Mouse (Mus musculus) cerebellum, postnatal 14 days (tissue): Measurements from ENCODE around the gene Fa2h.

Experiments used
- DNase-seq, 2 experiments: peaks; one replicate each; pipeline ENCODE4 v3.0.0; 2021; ENCODE audit warnings: mixed read lengths in 2 of 2

Fa2h gene

GRCm38 (mm10) chr8:111393391-111394363 is at the start of gene Fa2h:
TSS of gene Fa2h (minus strand) at chr8:111393824.
- DNase-seq: peak; percentile 87 to 90

- DNase-seq: peak; percentile 92 to 93
These were observed 45.6 kb upstream of the Fa2h start for GRCm38 (mm10) chr8:111439189-111439588.

GRCm38 (mm10) chr8:111435071-111435828 is 41.6 kb upstream of the Fa2h start:
- no peak for DNase-seq

DNA sequence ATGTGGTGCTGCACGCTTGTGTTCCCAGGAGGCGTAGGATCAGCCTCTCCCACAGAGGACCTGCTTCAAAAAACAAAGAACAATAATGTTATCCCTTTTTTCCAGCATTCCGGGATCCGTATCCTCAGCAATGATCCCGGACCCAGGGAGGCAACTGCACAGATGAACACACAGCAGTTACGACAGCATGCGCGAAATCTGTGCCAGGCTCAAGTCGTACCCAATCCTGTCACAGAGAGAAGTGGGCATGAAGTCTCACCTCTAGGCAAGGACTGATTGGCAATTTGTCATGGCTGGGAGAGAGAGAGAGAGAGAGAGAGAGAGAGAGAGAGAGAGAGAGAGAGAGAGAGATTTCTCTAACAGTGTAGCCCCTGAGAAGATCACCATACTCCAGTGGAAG is 31.0 kb upstream of the Fa2h start:
- peak; percentile 93 to 96 for DNase-seq

DNA sequence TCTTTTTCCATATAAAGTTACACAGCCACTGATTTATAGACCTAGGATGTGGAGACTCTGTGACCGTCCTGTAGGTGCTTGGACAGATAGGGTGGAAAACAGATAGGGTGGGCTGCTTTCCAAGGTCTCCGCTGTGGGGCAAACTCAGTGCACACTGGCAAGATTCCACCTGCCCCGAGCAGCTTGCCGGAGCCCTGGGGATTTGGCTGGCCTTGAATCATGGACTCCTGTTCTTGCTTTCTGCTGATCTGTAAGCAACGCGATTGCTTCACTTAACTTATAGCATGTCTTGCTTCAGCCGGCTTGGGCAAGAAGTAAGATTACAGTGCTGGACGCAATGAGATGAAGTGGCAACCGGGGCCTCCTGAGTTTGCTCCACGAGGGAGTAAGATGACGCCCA is 30.6 kb upstream of the Fa2h start:
- DNase-seq: peak; percentile 95 to 96

DNA sequence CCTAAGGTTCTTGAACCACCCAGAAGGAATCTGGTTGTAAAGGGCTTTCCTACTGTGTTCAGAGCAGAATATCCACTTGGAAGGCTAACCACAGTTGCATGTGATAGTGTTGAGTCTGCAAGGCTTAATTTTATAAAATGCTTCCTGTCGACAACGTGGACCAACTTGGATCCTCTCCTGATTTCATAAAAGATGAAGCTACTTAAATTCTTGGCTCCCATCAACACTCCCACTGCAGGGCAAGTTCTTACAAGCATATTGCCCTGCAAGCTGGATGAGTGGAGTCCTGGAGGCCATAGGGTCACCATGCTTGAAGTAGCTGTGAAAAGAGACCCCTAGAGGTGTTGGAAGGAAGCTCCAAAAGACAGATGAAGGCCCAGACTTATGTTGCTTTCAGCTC is 29.0 kb upstream of the Fa2h start:
- peak in 1 of 2 experiments; percentile 24 for DNase-seq

- DNase-seq: no peak
These were observed 25.5 kb upstream of the Fa2h start for GRCm38 (mm10) chr8:111419171-111419570.

DNA sequence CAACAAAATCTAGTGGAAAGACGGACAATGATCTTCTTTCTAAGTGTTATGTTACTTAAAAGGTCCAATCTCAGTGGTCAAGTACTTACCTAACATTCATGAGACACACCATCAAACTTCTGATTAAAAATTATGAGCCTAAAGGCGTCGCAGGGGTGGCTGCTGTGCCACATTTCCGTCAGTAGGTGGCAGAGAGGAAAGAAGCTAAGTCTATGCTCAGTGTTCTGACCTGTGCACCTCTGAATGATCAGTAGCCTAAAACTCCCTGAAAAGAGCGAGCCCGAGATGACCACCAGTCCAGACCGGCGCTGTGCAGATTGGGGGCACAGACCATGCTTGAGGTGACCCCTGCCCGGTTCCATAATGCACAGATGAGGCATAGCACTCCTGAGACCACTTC is 25.0 kb upstream of the Fa2h start:
- DNase-seq: peak; percentile 63 to 64

DNA sequence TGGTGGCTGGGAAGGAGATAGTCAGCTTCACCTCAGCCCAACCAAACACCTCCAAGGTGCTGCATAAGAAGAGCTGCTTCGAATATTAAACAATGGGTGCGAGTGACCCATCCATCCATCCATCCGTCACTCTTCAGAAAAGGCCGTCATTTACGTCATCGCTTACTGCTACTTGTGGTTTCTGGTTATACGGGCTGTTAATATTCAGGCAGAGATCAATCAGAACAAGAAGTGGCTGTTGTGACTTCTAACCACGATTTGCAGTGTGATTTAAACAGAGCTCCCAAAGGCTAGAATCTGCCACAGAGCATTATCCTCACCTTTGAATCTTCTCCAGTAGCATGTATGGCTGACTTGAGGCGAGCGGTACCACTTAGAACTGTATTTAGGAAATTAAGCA is 23.6 kb upstream of the Fa2h start:
- DNase-seq: no peak

- DNase-seq: no peak
These were observed 9.8 kb upstream of the Fa2h start for GRCm38 (mm10) chr8:111403391-111403790.

- DNase-seq: no peak
These were observed 2.4 kb downstream of the Fa2h start for GRCm38 (mm10) chr8:111391268-111391667.

DNA sequence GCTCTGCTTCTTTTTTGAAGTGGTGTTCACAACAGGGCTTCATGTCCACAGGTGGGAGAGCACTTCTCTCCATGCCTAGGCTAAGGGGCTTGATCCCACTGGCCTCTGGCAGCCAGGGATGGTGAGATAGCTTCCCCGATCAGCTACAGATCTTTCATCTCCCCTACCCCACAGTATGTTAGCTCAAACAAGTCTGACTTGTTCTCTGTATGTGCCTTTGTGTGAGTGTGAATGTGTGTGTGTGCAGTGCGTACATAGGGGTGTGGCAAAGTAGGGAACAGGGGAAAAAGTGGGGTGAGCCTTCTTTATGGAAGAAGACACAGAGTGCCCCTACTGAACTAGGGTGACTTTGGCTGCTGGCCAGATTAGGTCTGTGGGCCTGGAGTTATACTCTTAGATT is 2.8 kb downstream of the Fa2h start:
- peak in 1 of 2 experiments; percentile 32 for DNase-seq

DNA sequence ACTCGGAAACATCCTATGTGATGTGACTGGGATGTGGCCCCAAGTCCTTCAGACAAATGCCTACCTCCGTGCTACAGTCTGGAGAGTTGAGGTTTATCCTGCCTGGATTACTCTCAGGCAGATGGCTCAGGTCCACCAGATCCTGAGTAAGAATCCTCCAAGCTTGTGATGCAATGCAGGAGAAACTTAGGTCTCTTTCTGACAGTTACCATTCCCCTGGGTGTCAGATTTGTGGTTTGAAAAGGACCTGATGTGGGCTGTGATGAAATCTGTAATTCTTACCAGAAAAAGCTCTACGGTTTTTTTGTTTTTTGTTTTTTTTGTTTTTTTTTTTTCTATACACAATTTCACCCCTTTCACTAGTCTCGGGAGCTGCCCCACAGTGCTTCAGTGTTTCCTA is 4.0 kb downstream of the Fa2h start:
- no peak for DNase-seq

DNA sequence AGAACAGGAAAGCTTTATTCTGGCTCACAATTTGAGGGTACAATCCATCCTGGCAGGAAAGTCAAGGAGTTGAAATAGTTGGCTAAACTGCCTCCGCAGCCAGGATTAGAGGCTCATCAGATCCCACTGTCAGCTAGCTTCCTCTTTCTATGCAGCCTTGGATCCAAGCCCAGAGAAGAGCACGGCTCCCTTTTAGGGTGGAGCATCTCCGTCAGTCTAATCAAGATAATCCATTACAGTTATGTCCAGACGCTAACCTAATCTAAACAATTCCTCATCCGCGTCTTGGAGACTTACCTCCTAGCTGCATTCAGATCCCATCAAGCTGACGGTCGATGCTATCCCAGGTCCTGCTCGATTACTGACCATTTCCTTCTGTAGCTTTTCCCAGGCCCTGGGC is 7.7 kb downstream of the Fa2h start:
- peak; percentile 35 to 55 for DNase-seq

GRCm38 (mm10) chr8:111384628-111385027 is 9.0 kb downstream of the Fa2h start:
- DNase-seq: no peak

- DNase-seq: no peak
These were observed 18.4 kb downstream of the Fa2h start for GRCm38 (mm10) chr8:111375192-111375591.

DNA sequence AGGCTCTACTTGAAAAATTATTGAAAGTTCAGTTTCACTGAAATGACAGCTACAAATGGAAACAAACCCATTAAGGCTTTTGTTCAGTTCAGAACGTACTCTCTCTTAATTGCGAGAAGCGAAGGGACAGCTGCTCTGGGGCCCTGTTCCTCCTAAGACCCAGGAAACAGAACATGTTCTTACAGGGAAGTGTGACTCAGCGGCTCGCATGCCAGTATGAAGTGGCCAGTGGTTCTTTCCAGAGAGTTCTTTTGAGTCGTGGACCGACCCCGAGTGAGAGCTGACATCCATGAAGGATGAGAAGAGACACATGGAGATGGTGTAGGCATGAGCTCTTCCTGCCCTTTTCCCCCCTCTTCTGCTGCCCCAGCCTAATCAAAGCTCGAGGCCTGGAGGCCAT is 23.9 kb downstream of the Fa2h start:
- no peak for DNase-seq

DNA sequence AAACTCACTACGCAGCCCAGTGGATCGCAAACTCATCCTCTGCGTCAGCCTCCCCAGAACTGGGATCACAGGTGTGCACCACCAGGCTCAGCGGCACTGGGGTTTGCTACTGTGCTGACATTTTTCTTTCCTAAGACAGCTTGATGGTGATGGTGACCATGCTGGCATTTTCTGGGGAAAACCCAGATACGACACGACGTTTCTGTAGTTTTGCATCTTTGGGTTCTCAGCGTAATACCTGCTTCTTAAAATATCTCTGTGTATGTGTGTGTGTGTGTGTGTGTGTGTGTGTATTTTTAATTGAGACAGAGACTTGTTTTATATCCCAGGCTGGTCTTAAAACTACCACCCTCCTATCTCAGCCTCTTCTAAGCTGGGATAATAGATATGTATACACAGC is 26.3 kb downstream of the Fa2h start:
- no peak for DNase-seq

DNA sequence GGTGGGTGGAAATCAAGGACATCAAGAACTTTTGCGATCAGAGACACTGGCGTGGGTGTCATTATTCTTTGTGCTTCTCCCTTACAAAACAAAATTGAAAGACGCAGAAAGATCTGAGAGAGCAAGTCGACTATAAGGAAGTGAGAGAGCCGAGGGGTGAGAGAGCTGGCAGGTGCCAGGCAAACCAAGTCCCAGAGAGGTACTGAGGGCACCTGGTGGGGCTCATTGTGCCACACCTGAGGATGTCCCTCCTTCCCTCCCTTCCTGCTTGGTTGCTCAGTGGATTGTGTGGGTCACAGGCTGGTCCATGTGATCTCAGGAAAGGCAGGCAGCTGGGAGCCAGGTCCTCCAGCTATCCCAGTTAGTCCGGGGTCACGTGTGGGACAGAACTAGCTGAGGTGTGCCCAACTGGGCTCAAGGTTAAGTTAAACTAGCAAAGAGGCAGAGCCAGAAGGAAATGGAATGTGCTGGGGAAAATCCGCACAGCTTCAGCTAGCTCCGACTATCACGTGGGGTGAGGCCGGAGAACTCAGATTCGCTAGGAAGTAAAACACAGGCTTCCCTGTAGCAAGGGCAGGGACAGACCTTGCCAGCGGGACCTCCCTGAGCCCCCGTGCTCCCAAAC is 26.9 kb downstream of the Fa2h start:
- DNase-seq: no peak

DNA sequence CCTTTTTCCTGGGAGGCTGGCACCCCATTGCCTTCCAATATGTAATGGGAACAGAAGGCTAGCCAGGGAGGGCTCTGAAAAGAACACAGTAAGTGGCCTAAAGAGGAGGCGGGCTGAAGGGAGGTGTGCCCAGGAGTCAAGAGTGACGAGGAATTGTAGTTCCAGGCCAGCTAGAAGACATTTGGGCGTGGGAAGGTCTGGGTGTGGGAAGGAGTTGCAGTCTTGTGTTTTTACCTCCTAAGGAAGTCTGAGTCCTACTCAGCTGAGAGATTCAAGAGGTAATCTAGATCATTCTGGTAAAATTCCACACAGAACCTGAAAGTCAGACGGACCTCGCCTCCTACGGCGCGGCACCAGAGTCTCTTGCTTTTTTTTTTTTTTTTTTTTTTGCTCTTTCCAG is 30.1 kb downstream of the Fa2h start:
- no peak for DNase-seq

GRCm38 (mm10) chr8:111360579-111361209 is 32.9 kb downstream of the Fa2h start:
- DNase-seq: peak in 1 of 2 experiments; percentile 38

DNA sequence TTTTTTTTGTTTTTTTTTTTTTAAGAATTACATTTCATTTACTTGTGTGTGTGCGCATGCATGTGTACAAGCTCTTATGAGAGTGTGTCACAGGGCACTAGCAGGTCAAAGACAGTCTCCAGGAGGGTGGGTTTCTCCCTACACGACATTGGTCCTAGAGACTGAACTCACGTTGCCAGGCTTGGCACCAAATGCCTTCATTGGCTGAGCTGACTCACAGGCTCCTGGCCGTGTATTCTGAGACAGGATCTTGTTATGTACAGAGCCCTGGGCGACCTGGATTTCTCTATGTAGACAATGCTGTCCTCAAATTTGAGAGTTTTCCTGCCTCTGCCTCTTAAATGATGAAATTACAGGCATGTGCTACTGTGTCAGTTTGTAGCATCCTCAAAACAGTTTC is 33.7 kb downstream of the Fa2h start:
- DNase-seq: peak; percentile 63 to 74

- DNase-seq: no peak
These were observed 34.7 kb downstream of the Fa2h start for GRCm38 (mm10) chr8:111358905-111359304.
